Mouse (Mus musculus) intestine, postnatal 0 days (tissue): Measurements from ENCODE around the gene Sdhaf2. TPM values are rescaled to one million over a fixed set of nuclear protein-coding genes. Genes with fewer than 3 reads are reported as not detected.

Experiments used
- ATAC-seq: fragments of 200-750 bp; cut with Nextera tagmentation; 2 replicates; pipeline ENCODE4 v1.8.0; 2017; ENCODE audit warnings: mild to moderate bottlenecking, moderate TSS enrichment, moderate library complexity
- H3K27ac ChIP-seq: fragments of 300-500 bp; sonication (generic); 2 replicates; pipeline ENCODE4 v1.5.1; 2014; ENCODE audit warnings: mild to moderate bottlenecking, low read depth, low read length, moderate library complexity
- H3K27me3 ChIP-seq: fragments of 300-500 bp; sonication (generic); replicated peaks from 2 replicates; pipeline ENCODE4 v1.6.1; 2014; ENCODE audit warnings: low read length, mixed read lengths; ENCODE audit not compliant: control insufficient read depth, insufficient read depth
- H3K36me3 ChIP-seq: fragments of 300-500 bp; sonication (generic); 2 replicates; pipeline ENCODE4 v1.6.1; 2014; ENCODE audit warnings: mild to moderate bottlenecking, moderate library complexity; ENCODE audit not compliant: control insufficient read depth, insufficient read depth
- H3K4me1 ChIP-seq: fragments of 300-500 bp; sonication (generic); replicated peaks from 2 replicates; pipeline ENCODE4 v1.6.1; 2014; ENCODE audit warnings: antibody characterized with exemption, low read length, mixed read lengths; ENCODE audit not compliant: control insufficient read depth, insufficient read depth
- H3K4me2 ChIP-seq: fragments of 300-500 bp; sonication (generic); replicated peaks from 2 replicates; pipeline ENCODE4 v1.6.1; 2014; ENCODE audit warnings: low read depth, mild to moderate bottlenecking, moderate library complexity
- H3K4me3 ChIP-seq: fragments of 300-500 bp; sonication (generic); 2 replicates; pipeline ENCODE4 v1.5.1; 2014; ENCODE audit warnings: low read depth, low read length
- H3K9ac ChIP-seq: fragments of 300-500 bp; sonication (generic); 2 replicates; pipeline ENCODE4 v1.6.1; 2014; ENCODE audit warnings: mild to moderate bottlenecking, low read depth, low read length
- H3K9me3 ChIP-seq: fragments of 300-500 bp; sonication (generic); 2 replicates; pipeline ENCODE4 v1.6.1; 2016; ENCODE audit warnings: mixed run types; ENCODE audit not compliant: control insufficient read depth
- CTCF ChIP-seq: sonication (generic); IDR thresholded peaks from 2 replicates; pipeline ENCODE4 v1.5.1; 2016; ENCODE audit warnings: low read depth, mild to moderate bottlenecking, control low read depth, antibody characterized with exemption, moderate library complexity
- WGBS: fragments of 180-500 bp; shearing (Covaris S2); extraction: QIAGEN DNeasy Blood & Tissue Kit; methylation state at CpG from one replicate; pipeline ENCODE4 v1.1.7; 2014; 5-methylcytosine and 5-hydroxymethylcytosine counted together
- polyA plus RNA-seq: library from polyadenylated mRNA; unstranded; fragments of >200 nt; fragmentation: Nextera tagmentation; extraction: Ambion mirVana; gene quantifications from 2 replicates; pipeline ENCODE4 v1.2.1, GENCODE M21; 2015

Sdhaf2 gene
- polyA plus RNA-seq, 1 experiment from 2014 or later: 42.5 TPM

DNA sequence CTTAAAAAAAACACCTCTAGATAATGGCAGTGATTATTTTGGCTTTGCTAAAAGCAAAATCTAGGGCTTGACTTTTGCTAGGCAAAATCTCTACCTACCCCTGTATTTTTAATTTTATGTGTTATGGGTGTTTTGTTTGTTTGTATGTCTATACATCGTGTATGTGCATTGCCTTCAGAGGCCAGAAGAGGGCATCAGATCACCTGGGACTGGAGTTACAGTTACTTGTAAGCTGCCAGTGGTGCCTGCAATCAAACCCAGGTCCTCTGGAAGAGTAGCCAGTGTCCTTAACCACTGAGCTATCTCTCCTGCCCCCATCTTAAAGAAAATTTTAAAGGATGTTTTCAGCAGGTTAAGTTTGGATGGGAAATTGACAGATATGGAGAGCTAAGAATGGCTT, 4.1 kb upstream of the Sdhaf2 start:
- no peak for ATAC-seq
- Histone ChIP-seq H3K4me1 (peaks cover 7% of the 10 kb centered on the region), H3K4me3 (no peak overlapping the region), H3K36me3 (peaks cover 37% of the 10 kb centered on the region), H3K27me3 (no peaks in the 10 kb centered on the region), H3K9ac (no peak overlapping the region), H3K4me2 (no peak overlapping the region), H3K27ac (no peak overlapping the region), H3K9me3 (no peaks in the 10 kb centered on the region)
- TF ChIP-seq CTCF: peak; percentile 51
- WGBS: 100% methylated on average over 1 of the region's 1 CpGs

DNA sequence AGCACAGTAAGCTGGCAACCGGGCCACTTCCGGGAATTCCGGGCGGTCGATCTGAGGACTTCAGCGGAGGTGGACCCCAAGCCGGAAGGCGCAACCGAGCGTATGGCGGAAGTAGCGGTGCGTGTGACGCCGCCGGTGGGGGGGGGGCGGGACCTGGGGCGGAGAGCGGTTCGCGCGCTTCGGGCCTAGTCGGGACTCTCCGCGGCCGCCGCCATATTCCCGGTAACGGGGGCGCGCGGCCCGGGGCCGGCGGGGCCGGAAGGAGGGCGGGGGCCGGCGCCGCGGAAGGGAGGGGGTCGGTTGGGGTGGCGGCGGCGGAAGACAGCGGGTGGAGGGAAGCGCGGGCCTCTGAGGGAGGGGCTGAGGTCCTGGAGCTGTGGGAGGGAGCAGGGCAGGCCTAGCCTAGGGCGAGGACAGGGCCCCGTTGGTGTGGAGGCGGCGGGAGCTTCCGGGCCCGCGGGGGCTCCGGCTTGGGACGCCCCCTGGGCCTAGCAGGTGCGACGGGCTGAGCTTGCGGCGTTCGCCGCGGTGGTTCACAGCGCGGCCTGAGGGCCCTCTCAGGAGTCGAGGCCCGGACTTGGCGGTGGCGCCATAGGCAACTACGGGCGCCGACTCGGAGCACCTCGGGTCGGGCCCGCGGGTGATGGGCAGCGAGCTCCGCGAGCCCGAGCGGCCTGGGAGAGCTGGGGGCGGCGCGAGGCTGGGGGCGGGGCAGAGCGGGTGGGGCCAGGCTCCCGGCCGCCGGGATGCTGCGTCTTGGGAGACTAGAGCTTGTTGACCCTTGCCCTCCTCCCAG, 638 bp downstream of the Sdhaf2 start, which contains the start of gene Cpsf7:
Gene Cpsf7, plus strand, starts transcription at position 161 of the 796 bp plus-strand sequence.
- peak within 1 kb of the TSS; percentile 99 for H3K9ac ChIP-seq
- H3K27ac ChIP-seq: peak within 1 kb of the TSS; percentile 100
- no peaks in the 10 kb centered on the region for H3K9me3 ChIP-seq
- H3K4me3 ChIP-seq: peak within 1 kb of the TSS; percentile 91
- ATAC-seq: peak; percentile 96
- H3K4me2 ChIP-seq: peak within 1 kb of the TSS; percentile 72
- peaks cover 7% of the 10 kb centered on the region for H3K4me1 ChIP-seq
- H3K36me3 ChIP-seq: no peaks in the 10 kb centered on the region
- 0% methylated on average over 87 of the region's 93 CpGs for WGBS
- H3K27me3 ChIP-seq: no peaks in the 10 kb centered on the region
- TF ChIP-seq CTCF: no peak

DNA sequence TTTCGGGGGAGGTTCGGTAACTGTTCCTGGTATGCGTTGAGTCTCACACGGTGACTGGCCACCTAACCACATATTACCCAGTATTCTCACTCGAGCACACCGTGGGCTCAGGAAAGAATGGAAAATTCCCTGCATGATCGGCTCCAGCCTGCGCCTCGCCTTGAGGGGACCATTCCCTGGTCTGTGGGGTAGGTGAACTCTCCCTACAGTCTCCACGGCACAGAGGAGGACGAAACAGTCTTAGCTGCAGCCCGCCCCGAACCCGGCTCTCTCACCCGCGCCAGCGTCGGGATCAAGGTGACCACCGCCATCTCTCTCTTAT, 1.2 kb downstream of the Sdhaf2 start:
- H3K9me3 ChIP-seq: no peaks in the 10 kb centered on the region
- H3K4me3 ChIP-seq: peak overlapping the region; percentile 91
- peak overlapping the region; percentile 99 for H3K9ac ChIP-seq
- H3K27ac ChIP-seq: peak overlapping the region; percentile 100
- H3K27me3 ChIP-seq: no peaks in the 10 kb centered on the region
- no peaks in the 10 kb centered on the region for H3K36me3 ChIP-seq
- no peak; the same call in 1 of the 2 replicates for ATAC-seq
- TF ChIP-seq CTCF: no peak
- H3K4me2 ChIP-seq: peak overlapping the region; percentile 72
- WGBS: under 1% methylated on average over 19 of the region's 19 CpGs
- peaks cover 7% of the 10 kb centered on the region for H3K4me1 ChIP-seq

DNA sequence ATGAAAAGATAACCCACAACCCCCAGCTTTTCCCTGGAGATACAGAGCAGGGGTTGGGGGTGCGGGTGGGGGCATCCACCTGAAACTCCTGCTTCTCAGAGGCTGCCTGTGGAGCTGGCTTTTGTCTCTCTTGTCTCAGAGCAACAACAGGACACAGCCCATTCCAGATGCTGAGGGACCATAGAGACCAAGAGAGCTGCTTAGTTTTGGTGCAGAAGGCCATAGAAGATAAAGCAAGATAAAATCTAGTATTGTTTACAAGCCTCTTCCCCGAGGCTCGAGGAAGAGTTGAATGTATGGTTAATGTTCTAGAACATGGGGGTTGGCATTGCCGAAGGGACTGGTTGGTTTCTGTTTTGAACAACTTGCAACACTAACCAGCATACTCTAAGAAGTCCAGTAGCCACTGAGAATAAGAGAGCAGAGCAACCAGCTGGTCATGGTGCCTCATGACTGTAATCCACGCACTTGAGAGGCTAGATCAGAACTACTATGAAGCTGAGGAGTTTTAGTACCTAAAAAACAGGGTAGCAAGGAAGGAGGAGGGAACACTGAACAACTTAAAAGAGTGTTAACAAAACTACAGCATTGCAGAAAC, 2.4 kb downstream of the Sdhaf2 start:
- Histone ChIP-seq H3K4me1 (peaks cover 7% of the 10 kb centered on the region), H3K36me3 (no peaks in the 10 kb centered on the region), H3K27ac (no peak overlapping the region), H3K4me3 (no peak overlapping the region), H3K27me3 (no peaks in the 10 kb centered on the region), H3K9ac (no peak overlapping the region), H3K4me2 (peak overlapping the region; percentile 72; the same call in 1 of the 2 replicates), H3K9me3 (no peaks in the 10 kb centered on the region)
- TF ChIP-seq CTCF: no peak
- 53% methylated on average over 5 of the region's 5 CpGs for WGBS
- no peak for ATAC-seq

DNA sequence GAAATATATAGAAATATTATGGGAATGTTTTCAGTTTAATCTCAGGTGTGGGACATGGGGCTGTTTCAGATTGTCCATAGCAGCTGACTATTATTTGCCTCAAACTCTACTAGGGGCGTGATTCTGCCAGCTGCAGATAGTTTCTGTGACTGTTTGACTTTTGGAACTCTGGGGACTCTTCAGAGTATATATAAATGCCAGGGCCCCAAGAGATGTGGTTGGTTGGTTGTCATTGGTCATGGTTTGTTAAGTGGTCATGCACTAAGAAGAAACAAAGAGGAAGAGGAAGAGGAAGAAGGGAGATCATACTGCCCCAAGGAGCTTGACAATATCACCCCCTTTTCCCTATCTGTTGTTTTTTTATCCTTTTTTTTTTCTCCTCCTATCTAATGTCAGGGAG, 4.0 kb downstream of the Sdhaf2 start:
- H3K27ac ChIP-seq: no peak overlapping the region
- 46% methylated on average over 1 of the region's 1 CpGs for WGBS
- TF ChIP-seq CTCF: no peak

DNA sequence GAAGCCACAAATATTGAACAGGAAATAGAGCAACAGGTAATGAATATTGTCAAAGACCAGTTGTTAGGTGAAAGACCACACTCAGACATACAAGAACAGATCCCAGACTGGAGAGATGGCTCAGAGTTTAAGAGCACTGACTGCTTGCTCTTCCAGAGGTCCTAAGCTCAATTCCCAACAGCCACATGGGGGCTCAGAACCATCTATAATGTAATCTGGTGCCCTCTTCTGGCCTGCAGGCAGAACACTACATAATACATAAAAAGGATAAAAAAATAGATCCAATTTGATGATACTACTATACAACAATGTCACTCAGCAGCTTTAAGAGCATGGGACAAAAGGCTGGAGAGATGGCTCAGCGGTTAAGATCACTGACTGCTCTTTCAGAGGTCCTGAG, 5.6 kb downstream of the Sdhaf2 start:
- WGBS: 50% methylated on average over 1 of the region's 1 CpGs
- peaks cover 17% of the 10 kb centered on the region for H3K36me3 ChIP-seq
- H3K4me3 ChIP-seq: no peak overlapping the region
- H3K4me1 ChIP-seq: no peaks in the 10 kb centered on the region
- H3K4me2 ChIP-seq: no peak overlapping the region
- H3K27me3 ChIP-seq: no peaks in the 10 kb centered on the region
- ATAC-seq: no peak
- no peak overlapping the region for H3K9ac ChIP-seq
- H3K9me3 ChIP-seq: no peaks in the 10 kb centered on the region
- peak; percentile 70 for TF ChIP-seq CTCF
- no peak overlapping the region for H3K27ac ChIP-seq

More for the DNA sequence above, 4.0 kb downstream of the Sdhaf2 start:
- no peaks in the 10 kb centered on the region for H3K9me3 ChIP-seq
- no peak for ATAC-seq
- no peak overlapping the region for H3K4me2 ChIP-seq
- peaks cover 7% of the 10 kb centered on the region for H3K4me1 ChIP-seq
- H3K27me3 ChIP-seq: no peaks in the 10 kb centered on the region
- peaks cover 7% of the 10 kb centered on the region for H3K36me3 ChIP-seq
- H3K4me3 ChIP-seq: no peak overlapping the region
- no peak overlapping the region for H3K9ac ChIP-seq
